Comparison of ENCODE assay signal across 8 mouse cellular contexts in genomic region chr16:8470132-8470531, GRCm38 (mm10). TPM values are rescaled to one million over a fixed set of nuclear protein-coding genes. Genes with fewer than 3 reads are reported as not detected.
A peak's percentile ranks its signal among the peaks of the same experiment; 100 is the strongest.
DNase-seq lines count a peak whose midpoint lies in the region; ATAC-seq and TF ChIP-seq lines count a peak whose summit lies in the region.

No protein-coding gene starts in this region.

- intact Hi-C loops in gastrocnemius, postnatal 36 days (cut with DNase I) = no loop called here

- TF ChIP-seq CTCF in layer of hippocampus, adult 2 months (conservative IDR thresholded peaks at IDR 0.05) = no peak

- H3K36me3 ChIP-seq in embryonic facial prominence, embryonic 12.5 days = no peaks in the 10 kb centered on the region
- H3K36me3 ChIP-seq in intestine, embryonic 16.5 days (ENCODE audit: control insufficient read depth, insufficient read depth, low read length) = no peaks in the 10 kb centered on the region
- H3K36me3 ChIP-seq in neural tube, embryonic 12.5 days = no peaks in the 10 kb centered on the region

- no peak overlapping the region for H3K9ac ChIP-seq in embryonic facial prominence, embryonic 12.5 days
- H3K9ac ChIP-seq in intestine, embryonic 16.5 days (ENCODE audit: low read depth, low read length) = peak overlapping the region; percentile 85; the same call in 1 of the 2 replicates
- H3K9ac ChIP-seq in neural tube, embryonic 12.5 days = no peak overlapping the region

- no peaks in the 10 kb centered on the region for H3K9me3 ChIP-seq in embryonic facial prominence, embryonic 12.5 days
- H3K9me3 ChIP-seq in intestine, embryonic 16.5 days (ENCODE audit: control insufficient read depth, low read length) = no peaks in the 10 kb centered on the region
- no peaks in the 10 kb centered on the region for H3K9me3 ChIP-seq in neural tube, embryonic 12.5 days

- H3K4me3 ChIP-seq in layer of hippocampus, adult 2 months = peak overlapping the region; percentile 91
- peak overlapping the region; percentile 63 for H3K4me3 ChIP-seq in embryonic facial prominence, embryonic 12.5 days
- H3K4me3 ChIP-seq in intestine, embryonic 16.5 days (ENCODE audit: low read length) = peak overlapping the region; percentile 80
- no peak overlapping the region for H3K4me3 ChIP-seq in neural tube, embryonic 12.5 days

- DNase-seq in layer of hippocampus, adult 2 months (ENCODE audit: low spot score in 2 of 2) = no peak
- no peak for DNase-seq in layer of hippocampus, adult 18-20 months (ENCODE audit: low spot score in 2 of 2)
- no peak for DNase-seq in urinary bladder, postnatal 10 days (ENCODE audit: low spot score)
- no peak for DNase-seq in gastrocnemius, postnatal 36 days
- DNase-seq in natural killer cell, adult 2 months (ENCODE audit: low spot score in 2 of 2) = no peak

- peak; percentile 54; the same call in 1 of the 2 replicates for ATAC-seq in embryonic facial prominence, embryonic 12.5 days (ENCODE audit: insufficient number of reproducible peaks, insufficient read depth, low FRiP score, low TSS enrichment)
- peak; percentile 49 for ATAC-seq in intestine, embryonic 16.5 days
- ATAC-seq in neural tube, embryonic 12.5 days (ENCODE audit: low FRiP score, low read depth) = peak; percentile 72

- H3K4me2 ChIP-seq in embryonic facial prominence, embryonic 12.5 days (replicated peaks) = peak overlapping the region; percentile 61
- peak overlapping the region; percentile 73 for H3K4me2 ChIP-seq in intestine, embryonic 16.5 days (ENCODE audit: low read depth, low read length)
- H3K4me2 ChIP-seq in neural tube, embryonic 12.5 days (replicated peaks) = peak overlapping the region; percentile 83

- H3K27ac ChIP-seq in layer of hippocampus, adult 2 months = peak overlapping the region; percentile 81; the same call in 1 of the 2 replicates
- H3K27ac ChIP-seq in embryonic facial prominence, embryonic 12.5 days = no peak overlapping the region
- H3K27ac ChIP-seq in intestine, embryonic 16.5 days (ENCODE audit: low read length) = no peak overlapping the region
- H3K27ac ChIP-seq in neural tube, embryonic 12.5 days = no peak overlapping the region

- no peaks in the 10 kb centered on the region for H3K27me3 ChIP-seq in embryonic facial prominence, embryonic 12.5 days
- no peaks in the 10 kb centered on the region for H3K27me3 ChIP-seq in intestine, embryonic 16.5 days (replicated peaks; ENCODE audit: control insufficient read depth, insufficient read depth, low read length)
- no peaks in the 10 kb centered on the region for H3K27me3 ChIP-seq in neural tube, embryonic 12.5 days (replicated peaks)

- H3K4me1 ChIP-seq in embryonic facial prominence, embryonic 12.5 days = peaks cover 6% of the 10 kb centered on the region; the same call in 1 of the 2 replicates
- H3K4me1 ChIP-seq in intestine, embryonic 16.5 days (ENCODE audit: control insufficient read depth, insufficient read depth, low read length) = 0 out of 2 replicates have a peak, but pooled peaks cover 5% of the 10 kb centered on the region
- H3K4me1 ChIP-seq in neural tube, embryonic 12.5 days = peaks cover 9% of the 10 kb centered on the region

- 83% methylated on average over 2 of the region's 2 CpGs for WGBS in embryonic facial prominence, embryonic 12.5 days
- WGBS in intestine, embryonic 16.5 days = 68% methylated on average over 2 of the region's 2 CpGs
- 74% methylated on average over 2 of the region's 2 CpGs for WGBS in neural tube, embryonic 12.5 days

RNA-seq across cellular contexts. Expression of gene Mettl22, which starts 0.5 kb away (rescaled TPM):
- total RNA-seq in layer of hippocampus, adult 2 months (2021) = 10 to 100 TPM; 27.2 to 30.7 TPM
- total RNA-seq in layer of hippocampus, adult 18-20 months (2021) = 10 to 100 TPM; 26.4 TPM
- polyA plus RNA-seq in embryonic facial prominence, embryonic 12.5 days (2016; fragmentation: Nextera tagmentation; extraction: Ambion mirVana) = 16.2 and 21.4 TPM in 2 replicates
- polyA plus RNA-seq in intestine, embryonic 16.5 days (2015; fragmentation: Nextera tagmentation; extraction: Ambion mirVana) = 13.8 and 15.0 TPM in 2 replicates
- polyA plus RNA-seq in neural tube, embryonic 12.5 days (2016; fragmentation: Nextera tagmentation; extraction: Ambion mirVana) = 23.3 and 25.6 TPM in 2 replicates
- total RNA-seq in gastrocnemius, postnatal 36 days (2021) = 10 to 100 TPM; 73.9 to 82.4 TPM

RNA-seq across cellular contexts. Expression of gene Abat, which starts 43.1 kb away (rescaled TPM):
- 100 to 1,000 TPM; 134 to 137 TPM for total RNA-seq in layer of hippocampus, adult 2 months (2021)
- 100 to 1,000 TPM; 134 to 146 TPM for total RNA-seq in layer of hippocampus, adult 18-20 months (2021)
- 35.8 and 37.6 TPM in 2 replicates for polyA plus RNA-seq in embryonic facial prominence, embryonic 12.5 days (2016; fragmentation: Nextera tagmentation; extraction: Ambion mirVana)
- polyA plus RNA-seq in intestine, embryonic 16.5 days (2015; fragmentation: Nextera tagmentation; extraction: Ambion mirVana) = 80.0 and 89.5 TPM in 2 replicates
- 105 and 112 TPM in 2 replicates for polyA plus RNA-seq in neural tube, embryonic 12.5 days (2016; fragmentation: Nextera tagmentation; extraction: Ambion mirVana)
- total RNA-seq in gastrocnemius, postnatal 36 days (2021) = 1 to 10 TPM; 1.9 to 2.8 TPM

RNA-seq across cellular contexts. Expression of gene Tmem114, which starts 45.2 kb away (rescaled TPM):
- total RNA-seq in layer of hippocampus, adult 2 months (2021) = 1 to 10 TPM; 5.0 to 5.2 TPM
- total RNA-seq in layer of hippocampus, adult 18-20 months (2021) = 1 to 10 TPM; 4.6 to 6.4 TPM
- polyA plus RNA-seq in embryonic facial prominence, embryonic 12.5 days (2016; fragmentation: Nextera tagmentation; extraction: Ambion mirVana) = 0.15 and 0.26 TPM in 2 replicates
- not detected in 2 replicates for polyA plus RNA-seq in intestine, embryonic 16.5 days (2015; fragmentation: Nextera tagmentation; extraction: Ambion mirVana)
- not detected in 2 replicates for polyA plus RNA-seq in neural tube, embryonic 12.5 days (2016; fragmentation: Nextera tagmentation; extraction: Ambion mirVana)
- total RNA-seq in gastrocnemius, postnatal 36 days (2021) = not detected

Comparison
In these comparisons a context has a peak if more than half of its experiments do, and no peak if none do; other contexts are left out.
1. RNA of gene Abat, which starts 43.1 kb away (total RNA-seq): 134 to 146 TPM in layer of hippocampus, adult 18-20 months and 134 to 137 TPM in layer of hippocampus, adult 2 months; 1.9 to 2.8 TPM in gastrocnemius, postnatal 36 days; every median in the first group is over 10 times any median in the second.
2. RNA of gene Tmem114, which starts 45.2 kb away (total RNA-seq): 4.6 to 6.4 TPM in layer of hippocampus, adult 18-20 months and 5.0 to 5.2 TPM in layer of hippocampus, adult 2 months; not detected in gastrocnemius, postnatal 36 days; every median in the first group is over 4 times any median in the second.
3. Peak in every context shown above with its lines, with median percentiles within 50 percentile points of each other: ATAC-seq and H3K4me2 ChIP-seq.